Mouse (Mus musculus) CH12.LX (cell line): ENCODE results near the gene Iqcf3. TPM values are rescaled to one million over a fixed set of nuclear protein-coding genes. Genes with fewer than 3 reads are reported as not detected.

Experiments
- DNase-seq: peaks from one replicate; pipeline ENCODE4 v3.0.0-alpha.2; 2013; ENCODE audit errors: extremely low read depth
- H3K27ac ChIP-seq: 2 replicates; pipeline ENCODE4 v1.5.1; 2012; ENCODE audit warnings: low read depth, mild to moderate bottlenecking, control low read depth, moderate library complexity; ENCODE audit not compliant: insufficient read depth
- H3K27me3 ChIP-seq: replicated peaks from 2 replicates; pipeline ENCODE3; 2012; ENCODE audit warnings: inconsistent platforms
- H3K36me3 ChIP-seq, 2 experiments: replicated peaks in 1 of 2; 2 replicates each; pipeline versions ENCODE3 to v1.6.1; 2012; ENCODE audit warnings: inconsistent platforms in 1 of 2, low read length in 1 of 2, mild to moderate bottlenecking in 1 of 2, mixed read lengths in 1 of 2, moderate library complexity in 1 of 2; ENCODE audit not compliant: control insufficient read depth in 1 of 2, insufficient read depth in 1 of 2
- H3K4me1 ChIP-seq, 2 experiments: 2 replicates each; pipeline ENCODE4 v1.6.1; 2012; ENCODE audit warnings: inconsistent platforms in 1 of 2, moderate library complexity in 1 of 2; ENCODE audit not compliant: insufficient read depth in 2 of 2, control insufficient read depth in 1 of 2
- H3K4me2 ChIP-seq: 2 replicates; pipeline ENCODE4 v1.6.1; 2012; ENCODE audit warnings: low read depth, mild to moderate bottlenecking, control low read depth; ENCODE audit not compliant: poor library complexity, insufficient read depth, severe bottlenecking
- H3K4me3 ChIP-seq, 3 experiments: fragments of 150-350 bp in 1 of 3; sonication (generic) in 1 of 3; replicated peaks in 1 of 3; 2 replicates each; pipeline versions ENCODE3 to v1.5.1; 2011 to 2012; ENCODE audit warnings: low read depth in 2 of 3, low read length in 2 of 3, mild to moderate bottlenecking in 2 of 3, moderate library complexity in 2 of 3, control low read depth in 1 of 3, improper control_type of control experiment in 1 of 3, inconsistent platforms in 1 of 3, mixed read lengths in 1 of 3; ENCODE audit not compliant: poor library complexity in 1 of 3
- H3K79me2 ChIP-seq: replicated peaks from 2 replicates; pipeline ENCODE4 v1.6.1; 2012; ENCODE audit warnings: mild to moderate bottlenecking, moderate library complexity; ENCODE audit not compliant: control insufficient read depth, poor library complexity, insufficient read depth, severe bottlenecking; ENCODE audit errors: extremely low read depth
- H3K9ac ChIP-seq: 2 replicates; pipeline ENCODE4 v1.6.1; 2012; ENCODE audit warnings: low read depth, mild to moderate bottlenecking, control low read depth, moderate library complexity; ENCODE audit not compliant: insufficient read depth
- H3K9me3 ChIP-seq: replicated peaks from 2 replicates; pipeline ENCODE3; 2012; ENCODE audit warnings: low read length, inconsistent platforms, mixed read lengths
- BHLHE40 ChIP-seq: IDR thresholded peaks from 2 replicates; pipeline ENCODE4 v1.6.1; 2011; ENCODE audit warnings: mild to moderate bottlenecking, low read depth, low read length, improper control_type of control experiment
- CHD1 ChIP-seq: IDR thresholded peaks from 2 replicates; pipeline ENCODE4 v1.6.1; 2012; ENCODE audit warnings: low read depth, low read length, improper control_type of control experiment, inconsistent platforms
- CHD2 ChIP-seq: IDR thresholded peaks from 2 replicates; pipeline ENCODE4 v1.6.1; 2011; ENCODE audit warnings: low read length, improper control_type of control experiment
- ETS1 ChIP-seq: conservative IDR thresholded peaks from 2 replicates; pipeline ENCODE4 v1.6.1; 2012; ENCODE audit warnings: low read depth, mild to moderate bottlenecking, inconsistent platforms, low read length, improper control_type of control experiment, moderate library complexity
- HCFC1 ChIP-seq: IDR thresholded peaks from 2 replicates; pipeline ENCODE4 v1.6.1; 2012; ENCODE audit warnings: low read depth, mild to moderate bottlenecking, inconsistent platforms, low read length, improper control_type of control experiment
- JUN ChIP-seq: IDR thresholded peaks from 2 replicates; pipeline ENCODE4 v1.6.1; 2011; ENCODE audit warnings: low read depth, mild to moderate bottlenecking, low read length, improper control_type of control experiment, moderate library complexity; ENCODE audit not compliant: insufficient read depth
- JUND ChIP-seq: conservative IDR thresholded peaks from 2 replicates; pipeline ENCODE4 v1.6.1; 2011; ENCODE audit warnings: low read depth, low read length, improper control_type of control experiment
- MAFK ChIP-seq: IDR thresholded peaks from 2 replicates; pipeline ENCODE4 v1.6.1; 2011; ENCODE audit warnings: low read length, improper control_type of control experiment; ENCODE audit not compliant: insufficient replicate concordance
- MAZ ChIP-seq: IDR thresholded peaks from 2 replicates; pipeline ENCODE4 v1.6.1; 2012; ENCODE audit warnings: low read depth, mild to moderate bottlenecking, inconsistent platforms, low read length, improper control_type of control experiment, moderate library complexity
- MEF2A ChIP-seq: IDR thresholded peaks from 2 replicates; pipeline ENCODE4 v1.6.1; 2014; ENCODE audit warnings: low read depth, mild to moderate bottlenecking, inconsistent platforms, low read length, improper control_type of control experiment, borderline replicate concordance
- NRF1 ChIP-seq: IDR thresholded peaks from 2 replicates; pipeline ENCODE4 v1.6.1; 2014; ENCODE audit warnings: low read depth, mild to moderate bottlenecking, inconsistent platforms, low read length, improper control_type of control experiment, moderate library complexity
- RAD21 ChIP-seq: IDR thresholded peaks from 2 replicates; pipeline ENCODE4 v1.6.1; 2011; ENCODE audit warnings: low read depth, mild to moderate bottlenecking, low read length, improper control_type of control experiment, moderate library complexity
- RCOR1 ChIP-seq: conservative IDR thresholded peaks from 2 replicates; pipeline ENCODE4 v1.6.1; 2012; ENCODE audit warnings: low read depth, mild to moderate bottlenecking, inconsistent platforms, low read length, improper control_type of control experiment
- SIN3A ChIP-seq: IDR thresholded peaks from 2 replicates; pipeline ENCODE4 v1.6.1; 2012; ENCODE audit warnings: low read length, improper control_type of control experiment, inconsistent platforms
- TCF12 ChIP-seq: IDR thresholded peaks from 2 replicates; pipeline ENCODE4 v1.6.1; 2014; ENCODE audit warnings: low read depth, mild to moderate bottlenecking, inconsistent platforms, low read length, improper control_type of control experiment
- ZMIZ1 ChIP-seq: IDR thresholded peaks from 2 replicates; pipeline ENCODE4 v1.6.1; 2012; ENCODE audit warnings: low read depth, mild to moderate bottlenecking, inconsistent platforms, low read length, improper control_type of control experiment
- ZNF384 ChIP-seq: IDR thresholded peaks from 2 replicates; pipeline ENCODE4 v1.6.1; 2012; ENCODE audit warnings: low read depth, low read length, improper control_type of control experiment, inconsistent platforms
- dilution Hi-C: fragments of 300-500 bp; cut with MboI; formaldehyde crosslinking; loops from 2 replicates; pipeline ENCODE4 v1.14.3; 2020; ENCODE audit warnings: low sequenced_read_pairs; ENCODE audit not compliant: extremely low pct_unique_long_range_greater_than_20kb, extremely low pct_ligation_motif_present
- in situ Hi-C: fragments of 300-500 bp; cut with MboI; formaldehyde crosslinking; loops from 3 replicates; pipeline ENCODE4 v1.14.3; 2019; ENCODE audit warnings: low sequenced_read_pairs, low pct_ligation_motif_present, low pct_unique_long_range_greater_than_20kb, mixed read lengths
- polyA plus RNA-seq: library from polyadenylated mRNA; unstranded; fragments of >175 nt; gene quantifications from 2 replicates; pipeline ENCODE4 v1.2.1, GENCODE M21; 2012; ENCODE audit warnings: low read depth; ENCODE audit not compliant: insufficient read length
- total RNA-seq, 2 experiments: library from RNA; depleted of rRNA; stranded (reverse); fragments of 300-350 nt in 1 of 2; fragments of >200 nt in 1 of 2; gene quantifications; 2 replicates each; pipeline ENCODE4 v1.2.3; 2012 to 2014

The Iqcf3 gene
- total and polyA plus RNA-seq, 3 experiments, result not detected

DNA sequence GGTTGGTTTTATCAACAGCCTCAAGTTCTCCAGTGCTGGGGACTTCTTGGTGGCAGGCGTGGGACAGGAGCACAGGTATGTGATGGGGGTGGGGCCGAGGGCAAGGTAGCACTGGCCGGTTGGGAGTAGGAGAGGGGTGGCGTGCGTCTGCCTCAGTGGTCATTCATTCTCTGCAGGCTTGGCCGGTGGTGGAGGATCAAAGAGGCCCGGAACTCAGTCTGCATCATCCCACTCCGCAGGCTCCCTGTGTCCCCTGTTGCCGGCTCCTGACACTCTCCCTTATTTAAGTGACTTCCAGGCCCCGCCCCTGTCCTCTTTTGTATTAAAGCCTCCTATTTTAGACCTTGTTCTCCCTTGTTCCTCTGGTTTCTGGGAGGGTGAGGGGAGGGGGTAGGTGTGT lies 76.4 kb downstream of the Iqcf3 start:
- peaks cover 51 to 68% of the 10 kb centered on the region in 2 experiments for H3K36me3 ChIP-seq
- H3K9me3 ChIP-seq, result no peaks in the 10 kb centered on the region
- in situ Hi-C loops, result no loop called here
- H3K4me1 ChIP-seq, result peaks cover 0 to 12% of the 10 kb centered on the region in 2 experiments; a peak in 2 of 4 replicates
- dilution Hi-C loops, result no loop called here
- H3K4me3 ChIP-seq, result no peak overlapping the region
- DNase-seq, result no peak
- H3K9ac ChIP-seq, result no peak overlapping the region
- H3K79me2 ChIP-seq, result no peaks in the 10 kb centered on the region
- no peaks in the 10 kb centered on the region for H3K27me3 ChIP-seq
- H3K27ac ChIP-seq, result no peak overlapping the region
- H3K4me2 ChIP-seq, result no peak overlapping the region
- TF ChIP-seq ZMIZ1 (no peak), BHLHE40 (no peak), ETS1 (no peak), HCFC1 (no peak), TCF12 (no peak), ZNF384 (no peak), NRF1 (no peak), MEF2A (no peak), CHD1 (no peak), RCOR1 (no peak), CHD2 (no peak), JUND (no peak), MAZ (no peak), JUN (no peak), MAFK (no peak), SIN3A (no peak), RAD21 (no peak)
- TF ChIP-seq, all 38 proteins: peak for 0

GRCm38 (mm10) chr9:106483606-106484005 lies 77.8 kb downstream of the Iqcf3 start:
- H3K4me1 ChIP-seq, result peaks cover 6 to 27% of the 10 kb centered on the region in 2 experiments; a peak in 3 of 4 replicates
- DNase-seq, result no peak
- no peak overlapping the region for H3K4me2 ChIP-seq
- no peak overlapping the region for H3K27ac ChIP-seq
- peaks cover 59 to 77% of the 10 kb centered on the region in 2 experiments for H3K36me3 ChIP-seq
- dilution Hi-C loops, result no loop called here
- H3K4me3 ChIP-seq, result no peak overlapping the region
- H3K27me3 ChIP-seq, result no peaks in the 10 kb centered on the region
- in situ Hi-C loops, result no loop called here
- H3K9me3 ChIP-seq, result no peaks in the 10 kb centered on the region
- H3K9ac ChIP-seq, result no peak overlapping the region
- H3K79me2 ChIP-seq, result peaks cover 11% of the 10 kb centered on the region
- TF ChIP-seq MAZ (no peak), CHD1 (no peak)
